Mouse (Mus musculus): ENCODE measurements around the gene Lgsn.

Gene Lgsn

DNA sequence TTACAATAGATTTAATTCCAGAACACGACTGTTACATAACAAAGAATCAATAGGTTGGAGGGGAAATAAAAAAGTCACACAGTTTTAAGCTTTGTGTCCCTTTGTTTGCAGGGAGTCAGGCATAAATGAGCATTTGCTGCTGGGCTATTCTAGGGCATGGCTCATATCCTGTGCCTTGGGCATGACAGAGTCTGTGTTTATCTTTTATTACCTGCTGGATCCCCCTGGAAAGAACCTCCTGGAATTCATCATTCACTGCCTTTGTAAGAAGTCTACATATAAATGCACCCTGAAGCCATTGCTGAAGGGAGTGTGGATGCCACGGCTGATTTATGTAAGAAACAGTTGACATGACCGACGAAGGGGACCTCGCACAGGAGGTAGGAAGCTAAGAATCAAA, at the start of gene Lgsn:
TSS of gene Lgsn (plus strand) at position 301 of the 400 bp plus-strand sequence.
- DNase-seq (ENCODE audit: low spot score in 2 of 2) = no peak

DNA sequence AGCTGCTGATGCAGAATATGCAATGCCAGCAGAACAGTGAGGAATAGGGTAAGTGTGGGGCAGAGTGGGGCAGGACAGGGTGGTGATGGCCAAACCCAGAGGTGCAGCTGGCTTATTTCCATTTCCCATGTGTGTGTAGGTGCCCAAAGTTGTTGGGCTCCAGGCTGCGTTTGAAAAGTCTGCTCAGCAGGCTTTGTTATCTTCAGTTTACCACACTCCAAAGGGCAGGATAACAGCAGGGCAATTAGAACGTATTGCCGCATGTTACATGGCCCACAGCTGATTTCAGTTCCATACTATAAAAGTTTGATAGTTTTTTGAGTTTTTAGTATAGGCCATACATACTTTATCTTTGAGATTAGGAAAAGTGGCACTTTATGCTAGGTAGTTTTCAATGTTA, 37.8 kb upstream of the Lgsn start:
- no peak for DNase-seq (ENCODE audit: low spot score in 2 of 2)

DNA sequence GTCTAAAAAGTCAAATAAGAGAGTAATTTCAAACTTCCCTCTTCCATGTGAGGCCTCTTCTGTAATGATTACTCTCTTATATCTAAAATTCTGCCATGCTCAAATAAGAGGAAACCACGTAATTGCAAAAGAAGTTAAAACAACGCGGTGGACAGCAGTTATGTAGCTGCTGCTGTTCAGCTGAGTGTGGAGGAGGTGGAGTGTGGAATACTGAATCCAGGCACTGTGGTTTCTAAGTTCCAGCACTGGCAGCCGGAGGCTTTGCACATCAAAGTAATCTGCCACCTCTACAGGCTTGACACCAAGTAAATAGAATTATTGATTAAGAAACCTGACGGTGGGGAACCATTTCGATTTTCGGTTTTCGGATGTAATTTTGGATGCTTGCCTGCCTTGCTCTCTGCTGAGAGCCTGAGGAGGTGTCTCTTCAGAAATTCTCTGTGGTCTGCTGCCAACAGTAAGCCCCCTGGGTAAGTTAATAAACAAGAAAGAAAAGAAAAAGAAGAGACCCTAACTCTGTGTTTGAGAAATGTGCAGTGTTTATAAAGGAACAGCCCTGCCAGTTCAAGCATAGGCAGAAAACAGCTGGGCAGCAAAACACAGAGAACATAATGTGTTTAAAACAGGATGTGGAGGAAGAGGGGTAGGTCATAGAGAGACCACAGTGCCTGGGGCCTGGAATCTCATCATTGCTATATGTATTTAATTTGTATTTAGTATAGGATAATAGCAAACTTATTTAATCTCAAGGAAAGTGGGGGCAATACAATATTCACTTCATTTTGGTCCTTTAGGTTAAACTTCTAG, 33.7 kb upstream of the Lgsn start:
- DNase-seq (ENCODE audit: low spot score in 2 of 2) = no peak

GRCm38 (mm10) chr1:31143571-31143970, 32.6 kb upstream of the Lgsn start:
- DNase-seq (ENCODE audit: low spot score in 2 of 2) = no peak

- DNase-seq (ENCODE audit: low spot score in 2 of 2) = no peak
Measured at GRCm38 (mm10) chr1:31149671-31150070, 26.5 kb upstream of the Lgsn start.

GRCm38 (mm10) chr1:31150546-31150945, 25.7 kb upstream of the Lgsn start:
- DNase-seq (ENCODE audit: low spot score in 2 of 2) = no peak

- DNase-seq (ENCODE audit: low spot score in 2 of 2) = no peak
Measured at GRCm38 (mm10) chr1:31152799-31153426, 23.3 kb upstream of the Lgsn start.

GRCm38 (mm10) chr1:31153793-31154349, 22.3 kb upstream of the Lgsn start:
- no peak for DNase-seq (ENCODE audit: low spot score in 2 of 2)

DNA sequence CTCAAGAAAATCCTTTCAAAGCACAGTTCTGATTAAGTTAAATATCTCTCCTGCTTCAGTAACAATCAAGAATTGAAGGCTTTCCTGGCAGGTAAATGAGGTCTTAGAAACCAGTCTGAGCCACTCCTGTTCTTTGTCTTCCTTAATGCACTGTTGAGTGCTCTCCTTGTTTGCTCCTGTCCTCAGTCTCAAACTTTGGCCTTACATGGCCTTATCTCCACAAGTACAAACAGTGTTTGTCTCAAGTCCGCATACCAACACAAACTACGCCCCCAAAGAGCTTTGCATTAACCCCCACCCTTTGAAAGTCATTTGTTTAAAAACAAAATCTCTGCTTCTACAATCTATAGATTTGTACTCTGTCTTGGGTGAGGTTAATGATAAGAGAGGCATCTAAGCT, 20.0 kb upstream of the Lgsn start:
- no peak for DNase-seq (ENCODE audit: low spot score in 2 of 2)

DNA sequence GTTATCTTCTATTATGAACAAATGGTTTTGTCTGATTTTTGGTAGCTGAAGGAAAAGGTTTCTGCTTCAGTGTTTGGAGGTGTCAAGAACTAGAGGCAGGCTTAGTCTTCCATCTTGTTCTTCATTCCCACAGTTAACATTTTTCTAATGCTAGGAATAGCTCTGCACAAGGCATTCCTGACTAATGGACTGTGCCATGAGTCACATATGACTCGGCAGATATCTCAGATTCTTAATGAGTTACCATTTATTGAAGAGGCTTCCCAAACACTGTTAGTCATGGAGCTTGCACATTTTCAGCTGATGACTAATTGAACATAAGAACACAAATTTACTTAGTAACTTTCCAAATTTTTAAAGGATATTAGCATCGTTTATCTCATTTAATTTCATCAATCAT, 19.3 kb upstream of the Lgsn start:
- DNase-seq (ENCODE audit: low spot score in 2 of 2) = no peak

DNA sequence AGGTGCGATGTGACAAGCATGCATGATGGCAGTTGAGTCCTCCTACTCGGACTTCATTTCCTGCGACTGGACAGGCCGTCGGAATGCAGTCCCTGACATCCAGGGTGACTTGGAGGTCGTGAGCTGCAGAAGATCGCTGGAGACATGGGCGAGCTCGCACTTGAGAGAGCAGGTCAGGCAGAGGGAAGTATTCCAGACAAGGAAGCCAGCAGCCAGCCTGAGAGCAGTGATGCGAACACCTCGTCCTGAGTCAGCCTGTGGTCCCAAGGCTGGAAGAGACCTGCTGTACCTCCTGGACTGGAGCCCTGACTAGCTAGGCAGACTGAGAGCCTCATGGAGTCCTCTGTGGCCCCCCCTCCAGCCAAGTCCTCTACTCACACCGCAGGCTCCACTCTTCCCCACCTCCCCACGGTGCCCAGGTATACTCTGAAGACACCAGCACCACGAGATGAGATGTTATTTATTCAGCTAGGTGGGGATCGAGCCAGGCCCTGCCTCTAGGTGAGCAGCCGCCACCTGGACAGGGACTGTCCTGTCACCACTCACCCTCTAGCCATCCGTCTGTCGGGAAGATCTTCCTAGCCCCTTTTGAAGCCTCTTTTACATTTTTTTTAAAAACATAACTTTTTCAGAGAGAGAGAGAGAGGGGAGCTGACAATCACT, 11.5 kb upstream of the Lgsn start:
- DNase-seq (ENCODE audit: low spot score in 2 of 2) = no peak

DNA sequence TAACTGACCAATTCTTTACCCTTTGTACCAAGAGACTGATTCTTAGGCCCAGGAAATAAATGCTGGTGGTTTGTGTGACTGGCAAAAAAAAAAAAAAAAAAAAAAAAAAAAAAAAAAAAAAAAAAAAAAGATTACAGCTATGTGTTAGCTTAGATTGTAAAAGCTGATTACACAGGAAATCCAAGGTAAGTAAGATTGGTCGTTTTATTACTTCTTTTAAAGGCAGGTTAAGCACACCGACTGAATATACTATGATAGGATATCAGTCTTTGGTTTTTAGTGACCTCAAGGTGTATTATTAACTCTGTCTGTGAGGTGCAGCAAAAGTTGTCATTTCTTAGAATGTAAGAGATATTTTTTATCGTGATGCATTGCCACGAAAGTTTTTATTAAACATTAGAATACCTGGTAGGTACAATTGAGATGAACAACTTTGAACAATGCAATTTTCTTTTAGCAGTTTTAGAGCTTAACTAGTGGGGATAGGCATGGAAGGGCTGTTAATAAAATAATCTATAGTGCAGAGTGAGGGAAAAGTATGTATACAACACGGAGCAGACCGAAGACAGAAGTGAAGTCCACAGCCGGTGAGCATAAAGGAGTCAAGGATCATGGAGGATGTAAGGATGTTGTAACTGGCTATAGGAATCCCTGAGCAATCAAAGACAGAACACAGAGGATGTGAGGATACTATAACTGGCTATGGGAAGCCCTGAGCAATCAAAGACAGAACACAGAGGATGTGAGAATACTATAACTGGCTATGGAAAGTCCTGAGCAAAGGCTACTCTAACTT, 10.7 kb upstream of the Lgsn start:
- no peak for DNase-seq (ENCODE audit: low spot score in 2 of 2)

DNA sequence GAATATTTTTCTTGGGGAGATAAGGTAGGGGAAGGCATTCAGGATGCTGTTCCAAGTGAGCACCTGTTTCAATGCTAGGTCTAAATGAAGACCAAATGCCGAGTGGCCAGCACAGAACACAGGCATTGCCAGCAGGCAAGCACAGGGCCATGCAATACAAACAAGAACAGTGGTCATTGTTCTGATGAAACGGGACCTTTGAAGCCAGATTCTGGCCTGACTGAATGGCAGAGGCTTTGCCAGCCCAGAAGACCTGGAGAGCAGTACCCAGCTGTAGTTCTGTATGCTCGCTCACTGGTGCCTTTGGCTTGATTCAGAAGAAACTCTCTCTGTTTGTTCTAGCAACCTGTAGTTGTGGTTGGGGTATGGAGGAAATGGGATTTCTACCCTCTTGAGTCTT, 800 bp upstream of the Lgsn start:
- DNase-seq (ENCODE audit: low spot score in 2 of 2) = no peak

GRCm38 (mm10) chr1:31178264-31178663, 2.1 kb downstream of the Lgsn start:
- no peak for DNase-seq (ENCODE audit: low spot score in 2 of 2)

DNA sequence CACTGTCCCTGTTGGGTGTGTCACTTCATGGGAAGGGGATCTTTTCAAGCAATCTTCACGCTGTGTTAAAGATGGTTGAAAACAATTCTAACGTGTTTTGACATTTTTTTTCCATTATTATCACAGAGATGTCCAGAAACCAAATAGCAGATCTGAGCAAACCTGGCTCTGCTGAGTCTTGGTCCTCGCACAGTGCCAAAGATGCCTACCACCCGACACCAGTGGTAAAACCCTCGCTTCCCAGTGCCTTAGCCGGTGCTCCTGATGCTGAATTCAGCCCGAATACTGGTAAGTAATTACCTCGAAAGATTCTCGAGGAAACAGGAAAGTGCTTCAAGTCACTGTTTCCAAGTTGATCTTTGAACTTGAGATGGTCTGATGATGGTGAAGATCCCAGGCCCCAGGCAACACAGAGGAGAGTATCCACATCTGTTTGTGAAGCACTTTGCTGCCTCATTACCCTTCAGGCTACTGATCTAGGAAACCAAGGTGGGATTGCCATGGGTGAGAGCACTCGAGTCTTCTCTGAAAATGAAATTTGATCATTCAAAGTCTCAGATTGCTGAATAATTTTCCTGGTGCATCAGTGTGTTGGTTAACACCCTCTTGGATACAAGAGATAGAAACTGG, 14.2 kb downstream of the Lgsn start:
- DNase-seq (ENCODE audit: low spot score in 2 of 2) = no peak

DNA sequence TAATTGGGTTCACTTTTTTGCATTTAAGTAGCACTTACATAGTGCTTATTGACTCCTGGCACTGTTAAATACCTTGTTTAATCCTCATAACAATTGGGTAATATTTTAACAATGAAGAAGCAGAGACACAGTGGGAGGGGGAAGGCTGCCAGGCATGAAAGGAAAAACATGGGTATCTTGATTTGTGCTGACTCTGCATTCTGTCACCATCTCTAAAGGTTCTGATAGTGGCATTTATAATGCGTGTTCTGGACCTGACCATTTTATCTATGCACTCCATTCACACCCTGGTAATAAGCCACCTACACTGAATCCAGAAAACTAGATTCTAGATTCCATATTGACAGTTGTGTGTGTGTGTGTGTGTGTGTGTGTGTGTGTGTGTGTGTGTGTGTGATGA, 19.4 kb downstream of the Lgsn start:
- DNase-seq (ENCODE audit: low spot score in 2 of 2) = no peak

- no peak for DNase-seq (ENCODE audit: low spot score in 2 of 2)
Measured at GRCm38 (mm10) chr1:31196959-31197358, 20.8 kb downstream of the Lgsn start.

- DNase-seq (ENCODE audit: low spot score in 2 of 2) = no peak
Measured at GRCm38 (mm10) chr1:31203771-31204170, 27.6 kb downstream of the Lgsn start.

- DNase-seq (ENCODE audit: low spot score in 2 of 2) = no peak
Measured at GRCm38 (mm10) chr1:31205346-31205745, 29.1 kb downstream of the Lgsn start.

- DNase-seq (ENCODE audit: low spot score in 2 of 2) = no peak
Measured at GRCm38 (mm10) chr1:31205770-31206169, 29.6 kb downstream of the Lgsn start.

GRCm38 (mm10) chr1:31210144-31210543, 33.9 kb downstream of the Lgsn start:
- DNase-seq (ENCODE audit: low spot score in 2 of 2) = no peak
